Mouse (Mus musculus): ENCODE measurements around the gene Spic. TPM values are rescaled to one million over a fixed set of nuclear protein-coding genes. Genes with fewer than 3 reads are reported as not detected.

The Spic gene
- 0.26 and 0.32 TPM in 2 replicates for polyA plus RNA-seq (2014; fragmentation: Nextera tagmentation; extraction: Ambion mirVana)

- 67% methylated on average over 5 of the region's 5 CpGs for WGBS
- no peaks in the 10 kb centered on the region for H3K4me1 ChIP-seq (ENCODE audit: control insufficient read depth, insufficient read depth, low read length)
- no peak within 1 kb of the TSS for H3K9ac ChIP-seq (replicated peaks; ENCODE audit: low read depth, low read length)
- no peaks in the 10 kb centered on the region for H3K27me3 ChIP-seq (ENCODE audit: control insufficient read depth, insufficient read depth, low read length)
- H3K27ac ChIP-seq (ENCODE audit: low read length), result no peak within 1 kb of the TSS
- H3K9me3 ChIP-seq (ENCODE audit: control insufficient read depth, low read depth, low read length), result no peaks in the 10 kb centered on the region
- no peaks in the 10 kb centered on the region for H3K36me3 ChIP-seq (ENCODE audit: control insufficient read depth, insufficient read depth, low read length)
- H3K4me3 ChIP-seq (ENCODE audit: low read depth, low read length), result no peak within 1 kb of the TSS
- H3K4me2 ChIP-seq (replicated peaks; ENCODE audit: low read depth, low read length), result no peak within 1 kb of the TSS
- no peak for ATAC-seq (ENCODE audit: insufficient number of reproducible peaks, insufficient read depth, low FRiP score, low read depth)
These were observed at the start of gene Spic for GRCm38 (mm10) chr10:88684925-88685324. Spic (minus strand) TSS chr10:88685015.

GRCm38 (mm10) chr10:88732309-88732622 is 47.5 kb upstream of the Spic start:
- H3K9me3 ChIP-seq (ENCODE audit: control insufficient read depth, low read depth, low read length), result no peaks in the 10 kb centered on the region
- no peak for ATAC-seq (ENCODE audit: insufficient number of reproducible peaks, insufficient read depth, low FRiP score, low read depth)
- H3K9ac ChIP-seq (replicated peaks; ENCODE audit: low read depth, low read length), result peak overlapping the region; percentile 94
- H3K4me1 ChIP-seq (ENCODE audit: control insufficient read depth, insufficient read depth, low read length), result 0 out of 2 replicates have a peak, but pooled peaks cover 7% of the 10 kb centered on the region
- H3K27me3 ChIP-seq (ENCODE audit: control insufficient read depth, insufficient read depth, low read length), result no peaks in the 10 kb centered on the region
- peaks cover 12% of the 10 kb centered on the region for H3K36me3 ChIP-seq (ENCODE audit: control insufficient read depth, insufficient read depth, low read length)
- H3K4me2 ChIP-seq (replicated peaks; ENCODE audit: low read depth, low read length), result peak overlapping the region; percentile 89
- no peak overlapping the region for H3K27ac ChIP-seq (ENCODE audit: low read length)
- H3K4me3 ChIP-seq (ENCODE audit: low read depth, low read length), result peak overlapping the region; percentile 95
- WGBS, result 17% methylated on average over 6 of the region's 6 CpGs

GRCm38 (mm10) chr10:88731496-88732308 is 46.9 kb upstream of the Spic start:
- Histone ChIP-seq H3K4me3 (ENCODE audit: low read depth, low read length) (peak overlapping the region; percentile 95), H3K27ac (ENCODE audit: low read length) (peak overlapping the region; percentile 75), H3K36me3 (ENCODE audit: control insufficient read depth, insufficient read depth, low read length) (peaks cover 7% of the 10 kb centered on the region; the same call in 1 of the 2 replicates), H3K9ac (replicated peaks; ENCODE audit: low read depth, low read length) (peak overlapping the region; percentile 94), H3K27me3 (ENCODE audit: control insufficient read depth, insufficient read depth, low read length) (no peaks in the 10 kb centered on the region), H3K4me2 (replicated peaks; ENCODE audit: low read depth, low read length) (peak overlapping the region; percentile 89), H3K9me3 (ENCODE audit: control insufficient read depth, low read depth, low read length) (no peaks in the 10 kb centered on the region), H3K4me1 (ENCODE audit: control insufficient read depth, insufficient read depth, low read length) (0 out of 2 replicates have a peak, but pooled peaks cover 7% of the 10 kb centered on the region)
- WGBS, result 2% methylated on average over 60 of the region's 61 CpGs
- peak; percentile 47; the same call in 1 of the 2 replicates for ATAC-seq (ENCODE audit: insufficient number of reproducible peaks, insufficient read depth, low FRiP score, low read depth)

- Histone ChIP-seq H3K36me3 (ENCODE audit: control insufficient read depth, insufficient read depth, low read length) (0 out of 2 replicates have a peak, but pooled peaks cover under 1% of the 10 kb centered on the region), H3K9me3 (ENCODE audit: control insufficient read depth, low read depth, low read length) (no peaks in the 10 kb centered on the region), H3K4me3 (ENCODE audit: low read depth, low read length) (peak within 1 kb of the TSS; percentile 95), H3K27ac (ENCODE audit: low read length) (peak within 1 kb of the TSS; percentile 76), H3K27me3 (ENCODE audit: control insufficient read depth, insufficient read depth, low read length) (no peaks in the 10 kb centered on the region), H3K4me1 (ENCODE audit: control insufficient read depth, insufficient read depth, low read length) (0 out of 2 replicates have a peak, but pooled peaks cover 7% of the 10 kb centered on the region), H3K4me2 (replicated peaks; ENCODE audit: low read depth, low read length) (peak within 1 kb of the TSS; percentile 90), H3K9ac (replicated peaks; ENCODE audit: low read depth, low read length) (peak within 1 kb of the TSS; percentile 94)
- WGBS, result under 1% methylated on average over 65 of the region's 65 CpGs
- ATAC-seq (ENCODE audit: insufficient number of reproducible peaks, insufficient read depth, low FRiP score, low read depth), result peak; percentile 94
These were observed 46.0 kb upstream of the Spic start, which contains the start of gene Arl1 for GRCm38 (mm10) chr10:88730571-88731495. Arl1 (plus strand) TSS chr10:88730858.

- no peak overlapping the region for H3K9ac ChIP-seq (replicated peaks; ENCODE audit: low read depth, low read length)
- no peak overlapping the region for H3K4me2 ChIP-seq (replicated peaks; ENCODE audit: low read depth, low read length)
- H3K27me3 ChIP-seq (ENCODE audit: control insufficient read depth, insufficient read depth, low read length), result no peaks in the 10 kb centered on the region
- H3K27ac ChIP-seq (ENCODE audit: low read length), result no peak overlapping the region
- H3K4me1 ChIP-seq (ENCODE audit: control insufficient read depth, insufficient read depth, low read length), result 0 out of 2 replicates have a peak, but pooled peaks cover 7% of the 10 kb centered on the region
- H3K36me3 ChIP-seq (ENCODE audit: control insufficient read depth, insufficient read depth, low read length), result no peaks in the 10 kb centered on the region
- WGBS, result 68% methylated on average over 8 of the region's 8 CpGs
- ATAC-seq (ENCODE audit: insufficient number of reproducible peaks, insufficient read depth, low FRiP score, low read depth), result no peak
- no peak overlapping the region for H3K4me3 ChIP-seq (ENCODE audit: low read depth, low read length)
- no peaks in the 10 kb centered on the region for H3K9me3 ChIP-seq (ENCODE audit: control insufficient read depth, low read depth, low read length)
These were observed 43.4 kb upstream of the Spic start for GRCm38 (mm10) chr10:88728166-88728565.

GRCm38 (mm10) chr10:88727128-88727527 is 42.3 kb upstream of the Spic start:
- Histone ChIP-seq H3K36me3 (ENCODE audit: control insufficient read depth, insufficient read depth, low read length) (no peaks in the 10 kb centered on the region), H3K4me2 (replicated peaks; ENCODE audit: low read depth, low read length) (no peak overlapping the region), H3K27me3 (ENCODE audit: control insufficient read depth, insufficient read depth, low read length) (no peaks in the 10 kb centered on the region), H3K4me3 (ENCODE audit: low read depth, low read length) (no peak overlapping the region), H3K27ac (ENCODE audit: low read length) (no peak overlapping the region), H3K9me3 (ENCODE audit: control insufficient read depth, low read depth, low read length) (no peaks in the 10 kb centered on the region), H3K4me1 (ENCODE audit: control insufficient read depth, insufficient read depth, low read length) (0 out of 2 replicates have a peak, but pooled peaks cover under 1% of the 10 kb centered on the region), H3K9ac (replicated peaks; ENCODE audit: low read depth, low read length) (no peak overlapping the region)
- 25% methylated on average over 1 of the region's 1 CpGs for WGBS
- no peak for ATAC-seq (ENCODE audit: insufficient number of reproducible peaks, insufficient read depth, low FRiP score, low read depth)

- no peaks in the 10 kb centered on the region for H3K9me3 ChIP-seq (ENCODE audit: control insufficient read depth, low read depth, low read length)
- 51% methylated on average over 2 of the region's 2 CpGs for WGBS
- H3K36me3 ChIP-seq (ENCODE audit: control insufficient read depth, insufficient read depth, low read length), result no peaks in the 10 kb centered on the region
- no peak overlapping the region for H3K4me2 ChIP-seq (replicated peaks; ENCODE audit: low read depth, low read length)
- H3K4me1 ChIP-seq (ENCODE audit: control insufficient read depth, insufficient read depth, low read length), result no peaks in the 10 kb centered on the region
- no peaks in the 10 kb centered on the region for H3K27me3 ChIP-seq (ENCODE audit: control insufficient read depth, insufficient read depth, low read length)
- H3K27ac ChIP-seq (ENCODE audit: low read length), result no peak overlapping the region
- ATAC-seq (ENCODE audit: insufficient number of reproducible peaks, insufficient read depth, low FRiP score, low read depth), result no peak
- no peak overlapping the region for H3K9ac ChIP-seq (replicated peaks; ENCODE audit: low read depth, low read length)
- no peak overlapping the region for H3K4me3 ChIP-seq (ENCODE audit: low read depth, low read length)
These were observed 40.5 kb upstream of the Spic start for GRCm38 (mm10) chr10:88725343-88725742.

- WGBS, result 43% methylated on average over 1 of the region's 1 CpGs
- ATAC-seq (ENCODE audit: insufficient number of reproducible peaks, insufficient read depth, low FRiP score, low read depth), result no peak
- no peak overlapping the region for H3K27ac ChIP-seq (ENCODE audit: low read length)
- H3K9ac ChIP-seq (replicated peaks; ENCODE audit: low read depth, low read length), result no peak overlapping the region
- H3K36me3 ChIP-seq (ENCODE audit: control insufficient read depth, insufficient read depth, low read length), result no peaks in the 10 kb centered on the region
- no peak overlapping the region for H3K4me3 ChIP-seq (ENCODE audit: low read depth, low read length)
- H3K9me3 ChIP-seq (ENCODE audit: control insufficient read depth, low read depth, low read length), result no peaks in the 10 kb centered on the region
- no peaks in the 10 kb centered on the region for H3K4me1 ChIP-seq (ENCODE audit: control insufficient read depth, insufficient read depth, low read length)
- H3K4me2 ChIP-seq (replicated peaks; ENCODE audit: low read depth, low read length), result no peak overlapping the region
- H3K27me3 ChIP-seq (ENCODE audit: control insufficient read depth, insufficient read depth, low read length), result no peaks in the 10 kb centered on the region
These were observed 34.8 kb upstream of the Spic start for GRCm38 (mm10) chr10:88719618-88720017.
